In the genomic region with DNA sequence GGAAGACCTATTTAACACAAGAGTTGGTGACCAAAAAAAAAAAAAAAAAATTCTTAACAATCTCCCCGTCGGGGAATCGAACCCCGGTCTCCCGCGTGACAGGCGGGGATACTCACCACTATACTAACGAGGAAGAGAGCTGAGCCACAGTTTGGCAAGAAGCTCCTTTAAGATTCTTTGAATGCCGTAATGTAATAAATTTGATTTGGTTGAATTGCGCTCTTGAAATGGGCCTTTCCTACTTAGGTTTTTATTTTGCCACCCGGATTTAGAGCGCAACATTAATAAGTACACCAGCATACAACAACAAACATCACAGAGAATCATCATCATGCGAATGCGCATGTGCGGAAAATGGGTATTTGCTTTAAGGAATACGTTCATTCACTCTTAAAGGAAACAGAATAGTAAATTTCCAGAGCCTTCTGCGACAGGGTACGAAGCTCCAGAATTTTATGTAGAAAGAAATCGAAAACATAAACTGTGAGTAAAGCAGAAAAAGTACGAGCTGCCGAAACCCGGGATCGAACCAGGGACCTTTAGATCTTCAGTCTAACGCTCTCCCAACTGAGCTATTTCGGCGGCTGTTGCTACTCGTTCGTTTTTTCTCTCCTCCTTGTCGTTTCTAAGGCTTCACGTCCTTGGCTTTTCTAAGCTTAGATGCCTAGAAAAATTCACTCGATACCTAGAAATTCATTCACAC, we compare ENCODE assay signal across 7 mouse cellular contexts. TPM values are rescaled to one million over a fixed set of nuclear protein-coding genes. Genes with fewer than 3 reads are reported as not detected.
DNase-seq lines count a peak whose midpoint lies in the region; ATAC-seq lines count a peak whose summit lies in the region.

No protein-coding gene starts in this region.

- H3K27me3 ChIP-seq in intestine, embryonic 15.5 days (replicated peaks), result no peaks in the 10 kb centered on the region
- peaks cover 12% of the 10 kb centered on the region; the same call in 1 of the 2 replicates for H3K27me3 ChIP-seq in midbrain, embryonic 10.5 days (ENCODE audit: low read depth, poor library complexity, severe bottlenecking)

- intact Hi-C loops in gastrocnemius, postnatal 36 days (cut with DNase I), result loop anchor here (2.0 kb wide), 1 partner anchor 17 kb away; the partner anchor contains the start of gene Gm10382
- intact Hi-C loops in left cerebral cortex, postnatal 25 days (cut with DNase I), result loop anchor here (2.0 kb wide), 1 partner anchor 15 kb away; the partner anchor contains the start of gene Ubc

- ATAC-seq in intestine, embryonic 15.5 days, result peak; percentile 68

- peak; percentile 90 for DNase-seq in adrenal gland, adult 2 months
- DNase-seq in embryo, embryonic 11 days, result peak; percentile 88
- DNase-seq in gastrocnemius, postnatal 36 days, result peak; percentile 74 to 86
- peak; percentile 89 to 94 for DNase-seq in left cerebral cortex, postnatal 25 days (ENCODE audit: low spot score in 2 of 2)
- peak; percentile 88 for DNase-seq in midbrain, embryonic 10.5 days (ENCODE audit: low spot score)
- DNase-seq in right cerebral cortex, postnatal 36 days (ENCODE audit: low spot score in 2 of 2), result peak; percentile 73 to 76

- peaks cover 14% of the 10 kb centered on the region for H3K4me1 ChIP-seq in intestine, embryonic 15.5 days (replicated peaks)
- peaks cover 60% of the 10 kb centered on the region for H3K4me1 ChIP-seq in midbrain, embryonic 10.5 days

- peak overlapping the region; percentile 88 for H3K27ac ChIP-seq in intestine, embryonic 15.5 days
- peak overlapping the region; percentile 87 for H3K27ac ChIP-seq in midbrain, embryonic 10.5 days (replicated peaks)

- H3K4me3 ChIP-seq in intestine, embryonic 15.5 days (replicated peaks), result peak overlapping the region; percentile 60
- H3K4me3 ChIP-seq in midbrain, embryonic 10.5 days, result peak overlapping the region; percentile 61

- no peaks in the 10 kb centered on the region for H3K9me3 ChIP-seq in intestine, embryonic 15.5 days
- no peaks in the 10 kb centered on the region for H3K9me3 ChIP-seq in midbrain, embryonic 10.5 days (replicated peaks)

- H3K4me2 ChIP-seq in intestine, embryonic 15.5 days (replicated peaks), result peak overlapping the region; percentile 82

- WGBS in intestine, embryonic 15.5 days, result under 1% methylated on average over 31 of the region's 31 CpGs
- WGBS in midbrain, embryonic 10.5 days, result under 1% methylated on average over 31 of the region's 31 CpGs

- no peaks in the 10 kb centered on the region for H3K36me3 ChIP-seq in intestine, embryonic 15.5 days
- H3K36me3 ChIP-seq in midbrain, embryonic 10.5 days, result no peaks in the 10 kb centered on the region

- H3K9ac ChIP-seq in intestine, embryonic 15.5 days, result peak overlapping the region; percentile 57

RNA-seq across cellular contexts. Expression of gene Ubc, which starts 15.7 kb away (rescaled TPM):
- total RNA-seq in adrenal gland, adult 2 months (2021), result 1,000 to 10,000 TPM; 1,333 to 2,925 TPM
- 634 and 889 TPM in 2 replicates for polyA plus RNA-seq in adrenal gland, adult 2 months (2012; rRNA removed)
- total RNA-seq in gastrocnemius, postnatal 36 days (2021), result 1,000 to 10,000 TPM; 1,061 to 1,578 TPM
- 875 and 888 TPM in 2 replicates for polyA plus RNA-seq in intestine, embryonic 15.5 days (2015; fragmentation: Nextera tagmentation; extraction: Ambion mirVana)
- 100 to 1,000 TPM; 810 to 811 TPM for total RNA-seq in left cerebral cortex, postnatal 25 days (2021)
- polyA plus RNA-seq in midbrain, embryonic 10.5 days (2016; fragmentation: Nextera tagmentation; extraction: Ambion mirVana), result 957 and 1,129 TPM in 2 replicates

RNA-seq across cellular contexts. Expression of gene Gm10382, which starts 16.6 kb away (rescaled TPM):
- total RNA-seq in adrenal gland, adult 2 months (2021), result under 1 TPM; 0.23 to 0.24 TPM
- 0.26 and 0.50 TPM in 2 replicates for polyA plus RNA-seq in adrenal gland, adult 2 months (2012; rRNA removed)
- total RNA-seq in gastrocnemius, postnatal 36 days (2021), result under 1 TPM in 1 of 2 experiments, not detected in 1; 0.20 TPM
- polyA plus RNA-seq in intestine, embryonic 15.5 days (2015; fragmentation: Nextera tagmentation; extraction: Ambion mirVana), result 0.23 and 0.40 TPM in 2 replicates
- total RNA-seq in left cerebral cortex, postnatal 25 days (2021), result under 1 TPM in 1 of 2 experiments, not detected in 1; 0.46 TPM
- polyA plus RNA-seq in midbrain, embryonic 10.5 days (2016; fragmentation: Nextera tagmentation; extraction: Ambion mirVana), result 0.56 and 0.57 TPM in 2 replicates

RNA-seq across cellular contexts. Expression of gene Dhx37, which starts 28.2 kb away (rescaled TPM):
- 10 to 100 TPM; 19.2 to 19.6 TPM for total RNA-seq in adrenal gland, adult 2 months (2021)
- polyA plus RNA-seq in adrenal gland, adult 2 months (2012; rRNA removed), result 26.0 and 53.9 TPM in 2 replicates
- 1 to 10 TPM; 3.4 to 4.3 TPM for total RNA-seq in gastrocnemius, postnatal 36 days (2021)
- 10.7 and 11.3 TPM in 2 replicates for polyA plus RNA-seq in intestine, embryonic 15.5 days (2015; fragmentation: Nextera tagmentation; extraction: Ambion mirVana)
- total RNA-seq in left cerebral cortex, postnatal 25 days (2021), result 10 to 100 TPM; 11.4 to 15.2 TPM
- 17.4 and 21.2 TPM in 2 replicates for polyA plus RNA-seq in midbrain, embryonic 10.5 days (2016; fragmentation: Nextera tagmentation; extraction: Ambion mirVana)

RNA-seq across cellular contexts. Expression of gene Bri3bp, which starts 35.7 kb away (rescaled TPM):
- 10 to 100 TPM; 25.3 to 28.7 TPM for total RNA-seq in adrenal gland, adult 2 months (2021)
- polyA plus RNA-seq in adrenal gland, adult 2 months (2012; rRNA removed), result 11.0 and 22.1 TPM in 2 replicates
- total RNA-seq in gastrocnemius, postnatal 36 days (2021), result 1 to 10 TPM; 3.8 to 4.0 TPM
- 59.6 and 60.4 TPM in 2 replicates for polyA plus RNA-seq in intestine, embryonic 15.5 days (2015; fragmentation: Nextera tagmentation; extraction: Ambion mirVana)
- 10 to 100 TPM; 92.5 to 95.3 TPM for total RNA-seq in left cerebral cortex, postnatal 25 days (2021)
- polyA plus RNA-seq in midbrain, embryonic 10.5 days (2016; fragmentation: Nextera tagmentation; extraction: Ambion mirVana), result 49.2 and 54.7 TPM in 2 replicates

Comparison
In these comparisons a context has a peak if more than half of its experiments do, and no peak if none do; other contexts are left out.
1. Peak in every context shown above with its lines: DNase-seq, ATAC-seq, H3K4me3 ChIP-seq and H3K27ac ChIP-seq.